Mouse (Mus musculus): Measurements from ENCODE around the gene Rhcg.

GRCm38 (mm10) chr7:79544281-79545065, 73.0 kb downstream of the Rhcg start:
- no peak for TF ChIP-seq CTCF (IDR thresholded peaks at IDR 0.05; ENCODE audit: control insufficient read depth, insufficient read depth, low read length)
- TF ChIP-seq POLR2A (IDR thresholded peaks at IDR 0.05; ENCODE audit: borderline replicate concordance, control insufficient read depth, low read depth, low read length): no peak

All from bone marrow, adult 2 months (tissue).